Mouse (Mus musculus) lung, embryonic 16.5 days (tissue): ENCODE data around the gene Elovl6. TPM values are rescaled to one million over a fixed set of nuclear protein-coding genes. Genes with fewer than 3 reads are reported as not detected.

Source experiments
- ATAC-seq: fragments of 200-750 bp; cut with Nextera tagmentation; 2 replicates; pipeline ENCODE4 v1.8.0; 2017; ENCODE audit warnings: low read depth, mild to moderate bottlenecking, moderate library complexity
- H3K27ac ChIP-seq: fragments of 300-500 bp; sonication (generic); 2 replicates; pipeline ENCODE4 v1.5.1; 2014; ENCODE audit warnings: mild to moderate bottlenecking, control low read depth, low read length
- H3K27me3 ChIP-seq: fragments of 300-500 bp; sonication (generic); 2 replicates; pipeline ENCODE4 v1.6.1; 2014; ENCODE audit warnings: low read depth, low read length, mixed read lengths; ENCODE audit not compliant: control insufficient read depth, insufficient read depth
- H3K36me3 ChIP-seq: fragments of 300-500 bp; sonication (generic); 2 replicates; pipeline ENCODE4 v1.6.1; 2014; ENCODE audit warnings: low read length; ENCODE audit not compliant: control insufficient read depth, insufficient read depth
- H3K4me1 ChIP-seq: fragments of 300-500 bp; sonication (generic); replicated peaks from 2 replicates; pipeline ENCODE4 v1.6.1; 2014; ENCODE audit warnings: low read length, mixed read lengths; ENCODE audit not compliant: control insufficient read depth, insufficient read depth
- H3K4me2 ChIP-seq: fragments of 300-500 bp; sonication (generic); 2 replicates; pipeline ENCODE4 v1.6.1; 2014; ENCODE audit warnings: low read depth, low read length, control low read depth
- H3K4me3 ChIP-seq: fragments of 300-500 bp; sonication (generic); 2 replicates; pipeline ENCODE4 v1.5.1; 2014; ENCODE audit warnings: mild to moderate bottlenecking, low read length, control low read depth
- H3K9ac ChIP-seq: fragments of 300-500 bp; sonication (generic); 2 replicates; pipeline ENCODE4 v1.6.1; 2014; ENCODE audit warnings: low read length, control low read depth
- H3K9me3 ChIP-seq: fragments of 300-500 bp; sonication (generic); 2 replicates; pipeline ENCODE4 v1.6.1; 2016; ENCODE audit warnings: low read length; ENCODE audit not compliant: control insufficient read depth
- WGBS: fragments of 180-500 bp; shearing (Covaris S2); extraction: QIAGEN DNeasy Blood & Tissue Kit; methylation state at CpG from one replicate; pipeline ENCODE4 v1.1.7; 2014; 5-methylcytosine and 5-hydroxymethylcytosine counted together
- polyA plus RNA-seq: library from polyadenylated mRNA; unstranded; fragments of >200 nt; fragmentation: Nextera tagmentation; extraction: Ambion mirVana; gene quantifications from 2 replicates; pipeline ENCODE4 v1.2.1, GENCODE M21; 2015

The Elovl6 gene
- polyA plus RNA-seq, result 8.1 and 12.3 TPM in 2 replicates

DNA sequence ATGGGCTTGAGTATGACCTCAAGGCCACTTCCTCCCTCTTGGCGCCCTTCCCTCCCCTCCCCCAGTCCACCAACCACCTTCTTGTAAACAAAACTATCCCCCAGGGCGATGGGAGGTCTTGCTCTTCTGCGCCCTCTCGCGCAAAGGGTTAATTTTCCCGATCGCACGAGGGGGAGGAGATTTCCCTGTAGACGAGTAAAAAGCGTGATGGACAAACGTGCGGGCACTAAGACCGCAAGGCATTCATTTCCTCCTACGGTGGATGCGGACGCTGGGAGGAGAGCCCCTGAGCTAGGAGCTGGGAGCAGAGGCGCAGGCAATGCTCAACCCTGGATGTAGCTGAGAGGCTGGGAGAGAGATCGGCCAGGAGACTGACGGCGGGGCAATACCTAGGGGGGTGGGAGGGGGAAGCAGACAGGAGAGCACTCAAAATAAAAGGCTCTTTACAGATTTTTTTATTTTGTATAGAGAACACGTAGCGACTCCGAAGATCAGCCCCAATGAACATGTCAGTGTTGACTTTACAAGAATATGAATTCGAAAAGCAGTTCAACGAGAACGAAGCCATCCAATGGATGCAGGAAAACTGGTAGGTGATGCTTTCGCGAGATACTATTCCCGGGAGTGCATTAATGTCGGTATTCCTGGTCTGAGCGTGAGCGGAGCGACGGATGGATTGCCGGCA lies at the start of gene Elovl6:
Gene Elovl6 (plus strand): TSS at position 176 of the 685 bp plus-strand sequence.
- WGBS, result 0% methylated on average over 35 of the region's 35 CpGs
- no peaks in the 10 kb centered on the region for H3K27me3 ChIP-seq
- H3K4me3 ChIP-seq, result peak within 1 kb of the TSS; percentile 69
- peak within 1 kb of the TSS; percentile 89 for H3K4me2 ChIP-seq
- H3K4me1 ChIP-seq, result peaks cover 17% of the 10 kb centered on the region
- ATAC-seq, result peak; percentile 13; the same call in 1 of the 2 replicates
- peak within 1 kb of the TSS; percentile 96 for H3K9ac ChIP-seq
- no peaks in the 10 kb centered on the region for H3K9me3 ChIP-seq
- peak within 1 kb of the TSS; percentile 88 for H3K27ac ChIP-seq
- no peaks in the 10 kb centered on the region for H3K36me3 ChIP-seq

- H3K4me1 ChIP-seq, result no peaks in the 10 kb centered on the region
- H3K27ac ChIP-seq, result no peak overlapping the region
- ATAC-seq, result no peak
- no peak overlapping the region for H3K4me2 ChIP-seq
- no peaks in the 10 kb centered on the region for H3K9me3 ChIP-seq
- no peak overlapping the region for H3K9ac ChIP-seq
- 84% methylated on average over 4 of the region's 4 CpGs for WGBS
- no peak overlapping the region for H3K4me3 ChIP-seq
- H3K36me3 ChIP-seq, result no peaks in the 10 kb centered on the region
- H3K27me3 ChIP-seq, result no peaks in the 10 kb centered on the region
Observed at GRCm38 (mm10) chr3:129488774-129489173, 43.4 kb upstream of the Elovl6 start.

DNA sequence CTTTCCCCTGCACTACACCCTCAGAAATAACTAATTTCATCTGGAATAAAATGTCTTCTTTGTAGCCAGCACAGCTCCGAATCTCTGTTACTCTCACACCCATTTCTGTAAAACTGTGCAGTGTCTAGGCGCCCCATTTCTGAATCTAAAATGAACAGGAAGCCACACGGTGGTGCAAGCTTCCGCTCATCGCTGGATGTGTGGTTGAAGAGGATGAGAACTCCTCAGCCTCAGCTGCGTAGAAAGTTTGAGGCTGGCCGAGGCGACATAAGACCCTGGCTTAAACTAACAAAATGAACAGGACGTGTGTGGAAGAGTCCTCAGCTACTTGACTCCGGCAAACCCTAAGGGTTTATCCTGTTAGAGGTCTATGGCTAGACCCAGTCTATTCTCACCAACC lies 38.0 kb upstream of the Elovl6 start:
- Histone ChIP-seq H3K9ac (no peak overlapping the region), H3K9me3 (no peaks in the 10 kb centered on the region), H3K4me3 (no peak overlapping the region), H3K36me3 (no peaks in the 10 kb centered on the region), H3K4me2 (no peak overlapping the region), H3K27ac (no peak overlapping the region), H3K4me1 (no peaks in the 10 kb centered on the region), H3K27me3 (no peaks in the 10 kb centered on the region)
- 72% methylated on average over 10 of the region's 10 CpGs for WGBS
- no peak for ATAC-seq

- H3K4me3 ChIP-seq, result no peak overlapping the region
- no peak overlapping the region for H3K4me2 ChIP-seq
- no peaks in the 10 kb centered on the region for H3K27me3 ChIP-seq
- H3K36me3 ChIP-seq, result no peaks in the 10 kb centered on the region
- no peak for ATAC-seq
- H3K27ac ChIP-seq, result no peak overlapping the region
- H3K9ac ChIP-seq, result no peak overlapping the region
- no peaks in the 10 kb centered on the region for H3K9me3 ChIP-seq
- H3K4me1 ChIP-seq, result no peaks in the 10 kb centered on the region
- 66% methylated on average over 4 of the region's 4 CpGs for WGBS
Observed at GRCm38 (mm10) chr3:129494731-129495130, 37.4 kb upstream of the Elovl6 start.

GRCm38 (mm10) chr3:129503781-129504180 lies 28.4 kb upstream of the Elovl6 start:
- WGBS, result 70% methylated on average over 7 of the region's 7 CpGs
- Histone ChIP-seq H3K36me3 (no peaks in the 10 kb centered on the region), H3K4me2 (no peak overlapping the region), H3K27ac (no peak overlapping the region), H3K4me1 (no peaks in the 10 kb centered on the region), H3K9ac (no peak overlapping the region), H3K9me3 (no peaks in the 10 kb centered on the region), H3K4me3 (no peak overlapping the region), H3K27me3 (no peaks in the 10 kb centered on the region)
- no peak for ATAC-seq

DNA sequence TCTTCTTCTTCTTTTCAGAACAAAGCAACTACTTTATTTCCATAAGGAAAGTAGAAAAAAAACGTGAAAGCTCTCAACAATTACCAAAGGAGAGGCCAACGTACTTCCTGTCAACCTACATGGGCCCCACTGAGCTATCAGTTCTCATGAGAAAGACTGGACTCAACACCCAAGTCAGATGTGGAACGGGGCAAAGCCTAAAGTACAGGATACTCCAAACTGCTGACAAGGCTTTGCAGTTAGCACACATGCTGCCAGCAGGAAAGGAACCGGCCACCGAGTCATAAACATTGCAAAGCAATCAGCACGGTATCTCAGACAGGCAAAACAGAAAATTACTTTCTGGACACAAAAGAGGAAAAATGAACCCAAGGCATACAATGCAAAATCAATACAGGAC lies 27.2 kb upstream of the Elovl6 start:
- no peak for ATAC-seq
- 43% methylated on average over 6 of the region's 6 CpGs for WGBS

GRCm38 (mm10) chr3:129507736-129508135 lies 24.4 kb upstream of the Elovl6 start:
- Histone ChIP-seq H3K4me2 (no peak overlapping the region), H3K9ac (no peak overlapping the region), H3K27me3 (no peaks in the 10 kb centered on the region), H3K27ac (no peak overlapping the region), H3K4me3 (no peak overlapping the region), H3K9me3 (no peaks in the 10 kb centered on the region), H3K36me3 (no peaks in the 10 kb centered on the region), H3K4me1 (no peaks in the 10 kb centered on the region; the same call in 1 of the 2 replicates)
- WGBS, result 89% methylated on average over 1 of the region's 1 CpGs
- no peak for ATAC-seq

More for the DNA sequence above, 27.2 kb upstream of the Elovl6 start:
- Histone ChIP-seq H3K4me2 (no peak overlapping the region), H3K9ac (no peak overlapping the region), H3K4me1 (no peaks in the 10 kb centered on the region; the same call in 1 of the 2 replicates), H3K27me3 (no peaks in the 10 kb centered on the region), H3K36me3 (no peaks in the 10 kb centered on the region), H3K27ac (no peak overlapping the region), H3K4me3 (no peak overlapping the region), H3K9me3 (no peaks in the 10 kb centered on the region)

- ATAC-seq, result no peak
- Histone ChIP-seq H3K27ac (no peak overlapping the region), H3K4me3 (no peak overlapping the region), H3K36me3 (no peaks in the 10 kb centered on the region), H3K9me3 (peaks cover 4% of the 10 kb centered on the region), H3K27me3 (no peaks in the 10 kb centered on the region), H3K4me1 (no peaks in the 10 kb centered on the region; the same call in 1 of the 2 replicates), H3K9ac (no peak overlapping the region), H3K4me2 (no peak overlapping the region)
Observed at GRCm38 (mm10) chr3:129508571-129508970, 23.6 kb upstream of the Elovl6 start.

DNA sequence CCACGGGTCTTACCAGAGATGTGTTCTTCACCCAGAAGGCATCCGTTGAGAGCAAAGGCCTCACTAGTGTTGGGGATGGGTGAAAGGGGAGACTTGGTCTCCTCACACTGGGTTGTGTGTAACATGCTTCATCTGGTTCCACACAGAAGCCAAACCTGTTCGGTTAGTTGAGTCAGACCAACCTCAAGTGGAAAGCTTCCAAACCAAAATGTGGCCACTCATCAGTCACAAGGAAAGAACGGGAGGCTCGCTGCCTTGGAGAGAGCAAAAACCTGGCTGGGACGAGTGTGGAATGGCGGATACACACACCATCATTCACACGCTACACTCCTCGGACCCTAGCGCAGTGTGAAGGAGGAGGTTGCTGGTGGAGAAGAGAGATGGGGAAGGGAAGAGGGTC lies 22.4 kb upstream of the Elovl6 start:
- Histone ChIP-seq H3K4me3 (no peak overlapping the region), H3K27me3 (no peaks in the 10 kb centered on the region), H3K9me3 (peaks cover 4% of the 10 kb centered on the region), H3K36me3 (no peaks in the 10 kb centered on the region), H3K9ac (no peak overlapping the region), H3K27ac (no peak overlapping the region), H3K4me2 (peak overlapping the region; percentile 15; the same call in 1 of the 2 replicates), H3K4me1 (no peaks in the 10 kb centered on the region; the same call in 1 of the 2 replicates)
- 37% methylated on average over 10 of the region's 10 CpGs for WGBS
- ATAC-seq, result peak; percentile 91
